Mouse (Mus musculus): ENCODE data around the gene Adamts17.
A peak's percentile ranks its signal among the peaks of the same experiment; 100 is the strongest.

Gene Adamts17

DNA sequence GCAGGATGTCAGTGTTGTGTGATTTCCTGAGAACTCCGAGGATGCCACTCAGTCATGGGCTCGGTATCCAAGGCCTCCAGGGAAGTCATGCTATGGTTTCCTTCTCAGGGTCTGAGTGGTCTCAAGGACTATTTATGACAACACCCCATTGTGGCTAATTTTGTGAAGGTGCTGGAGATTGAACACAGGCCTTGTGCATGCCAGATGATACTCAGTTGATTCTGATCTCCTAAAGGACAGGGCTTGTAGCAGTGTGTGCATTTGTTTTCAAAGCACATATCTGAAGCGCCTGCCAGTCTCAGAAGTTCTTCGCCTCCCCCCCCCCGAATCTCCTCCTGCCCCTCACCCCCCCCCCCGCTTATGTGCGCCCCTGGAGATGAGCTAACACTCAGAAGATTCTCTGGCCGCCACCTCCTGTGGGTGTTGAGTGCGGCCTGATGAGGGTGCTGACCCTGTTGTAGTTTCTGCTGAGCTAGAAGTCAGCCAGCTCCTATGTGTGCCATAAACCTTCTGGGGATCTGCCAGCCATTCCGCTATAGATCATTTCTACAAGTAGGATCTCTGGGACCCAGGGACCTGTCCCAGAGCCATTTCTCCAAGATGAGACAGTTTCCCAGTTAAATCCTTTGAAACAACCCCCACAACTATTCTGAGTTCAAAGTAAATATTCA is 232.6 kb downstream of the Adamts17 start:
- no peak for DNase-seq (ENCODE audit: low spot score in 2 of 2)

DNA sequence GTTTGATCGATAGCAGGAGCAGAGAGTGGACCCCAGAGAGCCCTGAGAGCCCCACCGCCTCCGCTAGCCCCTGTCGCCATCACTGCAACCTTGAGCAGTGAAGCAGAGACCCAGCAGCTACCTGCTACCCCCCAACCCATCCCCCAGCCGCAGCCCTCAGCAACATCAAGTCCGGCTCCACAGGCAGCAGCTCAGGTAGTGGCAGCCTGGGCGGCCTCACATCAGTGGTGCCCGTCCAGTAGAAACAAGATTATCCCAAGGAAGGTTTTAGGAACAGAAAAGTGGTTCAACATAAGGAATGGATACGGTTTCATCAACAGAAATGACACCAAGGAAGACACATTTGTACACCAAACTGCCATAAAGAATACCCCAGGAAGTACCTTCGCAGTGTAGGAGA is 243.2 kb downstream of the Adamts17 start:
- DNase-seq (ENCODE audit: low spot score in 2 of 2), result no peak

DNA sequence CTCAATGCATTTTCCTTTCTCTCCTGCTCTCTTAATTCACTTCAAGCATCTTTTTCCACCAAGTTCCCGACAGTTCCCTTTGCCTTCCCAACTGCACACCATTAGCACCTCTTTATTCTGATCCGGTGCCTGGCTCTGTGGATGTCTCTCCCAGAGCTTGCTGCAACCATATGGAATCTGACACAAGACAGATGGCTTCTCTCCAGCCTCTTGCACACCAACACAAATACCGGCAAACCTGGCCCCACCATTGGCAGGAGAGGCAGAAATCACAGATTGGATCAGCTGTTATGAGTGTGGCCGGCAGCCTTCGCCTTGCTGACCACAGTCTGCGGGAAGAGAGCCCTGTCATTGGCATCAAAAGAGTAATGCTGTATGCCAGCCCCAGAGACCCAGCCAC is 248.2 kb downstream of the Adamts17 start:
- no peak for DNase-seq (ENCODE audit: low spot score in 2 of 2)

DNA sequence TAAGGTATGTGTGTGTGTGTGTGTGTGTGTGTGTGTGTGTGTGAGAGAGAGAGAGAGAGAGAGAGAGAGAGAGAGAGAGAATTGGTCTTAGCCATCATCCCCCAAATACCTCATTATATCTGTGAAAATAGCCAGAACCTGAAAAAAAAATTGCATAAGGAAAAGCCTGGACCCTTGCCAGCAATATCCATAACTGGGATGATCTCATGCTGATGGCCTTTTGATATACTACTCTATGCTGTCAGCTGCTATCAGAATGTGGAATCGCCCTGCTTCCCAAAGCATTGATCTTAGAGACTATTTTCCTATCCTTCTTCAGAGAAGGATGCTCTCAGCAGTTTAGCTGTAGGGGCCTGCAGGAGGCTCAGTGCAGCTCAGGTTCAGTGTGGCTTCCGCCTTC is 257.6 kb downstream of the Adamts17 start:
- no peak for DNase-seq (ENCODE audit: low spot score in 2 of 2)

DNA sequence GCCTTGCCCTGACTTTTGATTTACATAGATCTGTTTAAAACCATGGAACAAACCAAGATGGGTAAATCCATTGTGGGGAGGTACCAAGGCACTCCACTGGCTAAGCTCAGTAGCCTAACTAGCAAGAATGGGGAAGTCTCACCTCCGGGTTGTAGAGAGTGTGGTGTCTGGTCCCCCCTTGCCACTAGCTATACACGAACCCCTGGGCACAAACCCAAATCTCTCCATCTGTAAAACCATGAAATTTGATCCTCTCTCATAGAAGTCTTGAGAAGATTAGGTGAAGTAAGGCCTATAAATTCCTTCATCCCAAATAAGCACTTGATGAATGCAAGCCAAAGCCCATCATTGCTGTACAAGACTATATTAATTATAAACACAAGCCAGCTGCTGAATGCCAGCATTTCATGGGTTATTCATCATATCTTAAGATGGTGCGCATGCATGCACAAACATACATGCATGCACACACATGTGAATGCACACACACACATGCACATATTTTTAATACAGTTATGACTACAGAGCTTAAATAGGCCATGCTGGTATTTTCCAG is 262.0 kb downstream of the Adamts17 start:
- DNase-seq (ENCODE audit: low spot score in 2 of 2), result no peak

DNA sequence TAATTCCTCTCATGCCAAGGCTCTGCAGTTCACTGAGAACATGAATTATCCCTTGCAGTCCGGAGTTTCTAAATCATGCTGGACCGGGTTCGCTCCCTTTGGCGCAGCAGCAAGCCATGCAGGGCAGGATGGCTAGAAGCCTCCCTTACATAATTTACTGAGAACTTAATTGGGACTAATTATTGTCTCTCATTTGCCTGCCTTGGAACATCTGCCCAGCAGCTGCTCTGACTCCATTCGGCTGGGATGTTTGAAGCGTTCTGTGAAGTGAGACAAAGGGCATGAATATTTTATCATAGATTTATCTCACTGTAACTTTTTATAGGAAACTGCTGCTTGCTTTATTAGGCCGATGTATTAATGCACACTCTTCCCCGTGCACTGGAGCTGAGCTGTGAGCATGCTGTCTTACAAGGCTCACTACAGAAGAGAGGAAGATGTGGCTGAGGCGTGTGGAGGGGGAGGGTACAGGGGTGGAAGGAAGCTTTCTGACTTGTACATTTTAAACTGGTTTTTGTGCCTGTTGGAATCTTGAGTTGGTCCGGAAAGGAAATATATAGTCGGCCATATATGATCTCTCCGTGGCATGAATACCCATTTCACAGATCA is 271.1 kb downstream of the Adamts17 start:
- no peak for DNase-seq (ENCODE audit: low spot score in 2 of 2)

DNA sequence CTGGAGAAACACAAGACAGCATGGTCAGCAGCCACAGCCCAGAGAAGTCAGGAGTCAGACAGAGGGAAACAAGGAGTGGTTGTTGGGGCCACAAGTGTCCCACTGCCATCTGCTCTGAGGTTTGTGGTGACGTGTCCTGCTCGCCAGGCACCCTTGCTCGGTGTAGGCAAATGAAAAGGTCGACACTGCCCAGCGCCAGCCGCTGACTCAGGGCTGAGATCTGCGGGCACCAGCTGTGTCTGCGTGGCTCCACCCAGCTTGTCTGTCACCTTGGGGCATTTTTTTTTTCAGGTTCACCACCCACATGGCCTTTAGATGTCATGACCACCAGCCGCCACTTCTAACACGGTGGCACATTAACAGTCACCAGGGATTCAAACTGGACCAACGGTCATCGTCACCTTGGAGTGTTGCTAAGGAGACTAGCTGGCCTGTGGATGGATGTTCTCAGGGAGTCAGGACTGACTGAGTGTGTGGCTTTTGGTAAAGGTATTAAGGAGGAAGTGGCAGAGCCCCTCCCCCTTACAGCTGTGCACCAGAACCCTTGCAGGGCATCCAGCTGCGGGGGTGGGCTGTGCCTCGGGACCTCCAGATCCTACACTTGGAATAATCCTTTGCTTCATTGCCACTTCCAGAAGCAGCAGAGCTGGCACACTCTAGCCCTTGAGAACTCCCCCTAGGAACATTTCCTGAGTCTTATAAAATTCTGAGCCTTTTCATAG is 273.1 kb downstream of the Adamts17 start:
- DNase-seq (ENCODE audit: low spot score in 2 of 2), result no peak

DNA sequence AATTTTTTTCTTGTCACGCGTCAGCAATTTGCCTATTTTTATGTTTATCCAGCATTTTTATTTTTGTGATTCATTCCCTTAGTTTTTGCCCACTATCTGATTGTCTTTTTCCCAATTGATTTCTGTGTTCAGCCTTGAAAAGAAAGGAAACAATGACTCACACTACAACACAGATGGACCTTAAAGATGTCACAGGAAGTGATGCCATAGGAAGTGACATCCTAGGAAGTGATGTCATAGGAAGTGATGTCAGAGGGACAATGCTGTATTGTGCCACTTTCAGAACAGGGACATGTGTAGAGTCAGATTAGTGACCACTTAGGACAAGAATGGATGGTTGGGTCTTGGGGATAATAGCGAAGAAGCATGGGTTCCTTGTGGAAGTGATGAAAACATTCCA is 274.5 kb downstream of the Adamts17 start:
- DNase-seq (ENCODE audit: low spot score in 2 of 2), result no peak

DNA sequence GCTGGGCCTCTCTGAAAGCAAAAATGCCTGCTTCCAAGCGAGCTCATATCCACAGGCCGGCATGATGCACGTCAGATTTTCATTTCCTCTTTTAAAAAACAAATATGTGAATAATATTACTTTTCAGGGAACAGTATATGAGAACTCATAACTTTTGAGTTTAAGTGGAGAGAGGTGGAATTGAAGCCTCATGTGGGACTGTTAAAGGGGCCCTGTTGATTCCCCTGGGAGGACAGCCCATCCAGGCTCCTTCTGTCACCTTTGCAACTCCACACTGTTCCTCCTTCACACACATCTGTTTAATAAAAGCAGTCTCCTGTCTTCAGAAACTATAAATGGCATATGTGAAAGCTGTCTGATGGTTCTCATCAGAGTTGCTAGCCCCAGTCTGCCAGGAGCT is 275.5 kb downstream of the Adamts17 start:
- no peak for DNase-seq (ENCODE audit: low spot score in 2 of 2)

DNA sequence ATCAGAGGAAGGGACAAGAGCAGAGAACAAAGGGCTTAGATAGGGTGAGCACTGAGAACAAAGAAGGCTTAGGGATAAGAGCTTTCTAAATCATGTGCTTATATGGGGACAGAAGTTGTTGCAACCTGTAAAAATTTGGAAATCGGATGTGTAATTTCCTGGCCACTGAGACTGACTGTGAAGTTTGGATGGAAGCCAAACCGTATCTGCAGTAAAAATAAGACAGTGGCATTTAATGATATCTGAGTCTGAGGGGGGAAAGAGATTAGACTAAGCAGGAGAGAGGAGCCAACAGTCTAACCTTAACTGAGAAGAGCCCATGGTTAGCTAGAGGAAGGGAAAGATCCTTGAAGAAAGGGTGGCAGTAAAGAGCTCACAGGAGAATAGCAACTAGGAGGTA is 295.6 kb downstream of the Adamts17 start:
- no peak for DNase-seq (ENCODE audit: low spot score in 2 of 2)

DNA sequence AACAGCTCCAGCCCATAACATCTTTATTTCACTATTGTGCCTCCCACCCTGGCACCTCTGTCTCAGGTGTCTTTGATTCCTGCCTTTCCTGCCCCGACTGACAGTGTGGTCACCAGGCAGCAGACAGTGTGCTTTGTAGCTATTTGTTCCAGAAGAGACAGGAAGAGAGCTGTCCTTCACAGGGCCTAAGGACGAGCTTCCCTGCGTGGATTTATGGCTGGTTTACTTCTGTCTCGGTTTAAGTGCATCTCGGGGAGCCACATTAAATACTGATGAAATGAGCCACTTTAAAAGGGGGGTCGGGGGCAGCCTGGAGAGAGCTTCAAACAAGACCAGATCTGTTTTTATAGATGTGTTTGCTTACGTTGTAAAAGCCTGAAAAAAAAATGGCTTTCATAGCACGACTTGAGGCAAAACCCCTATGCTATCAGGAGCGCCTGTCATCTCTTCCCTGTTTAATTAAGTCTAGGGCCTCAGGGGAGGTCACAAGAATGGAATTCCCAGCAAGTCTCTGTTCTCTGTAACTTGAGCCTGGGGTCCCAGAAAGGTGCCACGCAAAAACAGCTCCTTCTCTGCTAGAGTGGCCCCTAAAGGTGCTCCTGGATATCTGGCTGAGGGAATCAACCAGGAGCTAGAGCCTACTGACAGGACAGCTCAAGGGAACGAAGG is 302.9 kb downstream of the Adamts17 start:
- no peak for DNase-seq (ENCODE audit: low spot score in 2 of 2)

DNA sequence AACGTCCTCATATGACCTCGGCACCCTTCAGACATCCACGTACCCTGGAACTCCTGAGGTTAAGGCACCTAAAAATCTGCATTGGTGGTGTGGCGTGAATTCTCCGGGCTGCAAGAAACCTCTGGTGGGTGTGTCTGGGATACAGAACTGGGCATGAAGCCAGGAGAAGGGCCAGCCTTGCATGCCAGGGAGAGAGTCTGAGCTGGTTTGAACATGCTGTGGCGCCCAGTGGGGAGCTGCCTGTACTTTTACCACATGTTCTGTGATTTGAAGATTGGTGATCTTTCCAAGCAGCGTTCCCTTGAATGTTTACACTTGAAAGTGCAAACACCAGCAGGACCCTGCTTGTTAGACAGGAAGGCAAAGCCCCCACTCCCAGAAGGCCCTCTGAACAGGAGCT is 306.2 kb downstream of the Adamts17 start:
- no peak for DNase-seq (ENCODE audit: low spot score in 2 of 2)

DNA sequence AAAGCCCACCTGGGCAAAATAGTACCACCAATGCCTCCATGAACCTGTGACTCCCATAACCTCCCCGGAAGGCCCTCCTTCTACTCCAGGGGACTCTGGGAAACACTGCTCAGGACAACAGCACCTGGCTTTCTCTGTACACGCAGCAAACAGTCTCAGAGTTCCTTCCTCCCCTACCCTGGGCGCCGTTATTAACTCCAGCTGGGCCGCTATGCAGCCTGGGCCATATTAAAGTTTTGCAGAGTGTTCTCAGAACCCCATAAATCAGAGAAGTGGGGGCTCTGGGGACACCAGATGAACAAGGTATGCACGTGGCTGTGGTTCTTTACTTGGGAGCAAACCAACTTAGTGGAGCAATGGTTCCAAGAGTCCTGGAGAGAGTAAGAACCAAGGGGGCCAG is 306.6 kb downstream of the Adamts17 start:
- DNase-seq (ENCODE audit: low spot score in 2 of 2), result no peak

DNA sequence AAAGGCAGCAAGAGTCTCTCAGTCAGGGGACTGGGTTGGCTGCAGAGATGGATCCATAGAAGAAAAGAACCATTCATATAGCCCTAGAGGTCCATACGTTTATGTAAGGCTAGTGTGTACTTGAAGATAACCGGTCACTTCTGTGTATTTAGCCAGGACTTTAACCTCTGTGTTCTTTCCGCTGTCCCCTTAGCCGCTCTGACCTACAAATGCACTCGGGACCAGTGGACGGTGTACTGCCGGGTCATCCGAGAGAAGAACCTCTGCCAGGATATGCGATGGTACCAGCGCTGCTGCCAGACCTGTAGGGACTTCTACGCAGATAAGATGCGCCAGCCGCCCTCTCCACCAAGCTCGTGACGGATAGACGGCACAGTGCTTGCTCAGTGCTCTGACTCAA is 310.2 kb downstream of the Adamts17 start:
- no peak for DNase-seq (ENCODE audit: low spot score in 2 of 2)

DNA sequence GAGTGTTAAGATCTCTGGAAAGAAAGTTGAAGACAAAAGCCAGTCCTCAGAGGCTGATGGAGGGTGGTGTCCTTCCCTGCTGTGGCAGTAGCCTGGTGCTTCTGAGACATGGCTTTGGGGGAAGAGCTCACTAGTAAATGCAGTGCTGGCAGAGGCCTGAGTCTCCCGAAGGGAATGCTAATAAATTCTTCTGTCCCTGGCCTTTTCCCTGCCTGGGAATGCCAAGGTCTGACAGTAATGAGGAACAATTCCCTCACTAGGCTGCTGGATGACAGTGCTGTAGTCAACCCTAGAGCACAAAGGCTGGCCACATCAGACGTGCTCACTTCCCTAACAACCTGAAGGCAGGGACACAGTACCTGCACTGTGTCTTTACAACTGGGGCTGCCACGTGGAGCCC is 313.1 kb downstream of the Adamts17 start:
- DNase-seq (ENCODE audit: low spot score in 2 of 2), result no peak

DNA sequence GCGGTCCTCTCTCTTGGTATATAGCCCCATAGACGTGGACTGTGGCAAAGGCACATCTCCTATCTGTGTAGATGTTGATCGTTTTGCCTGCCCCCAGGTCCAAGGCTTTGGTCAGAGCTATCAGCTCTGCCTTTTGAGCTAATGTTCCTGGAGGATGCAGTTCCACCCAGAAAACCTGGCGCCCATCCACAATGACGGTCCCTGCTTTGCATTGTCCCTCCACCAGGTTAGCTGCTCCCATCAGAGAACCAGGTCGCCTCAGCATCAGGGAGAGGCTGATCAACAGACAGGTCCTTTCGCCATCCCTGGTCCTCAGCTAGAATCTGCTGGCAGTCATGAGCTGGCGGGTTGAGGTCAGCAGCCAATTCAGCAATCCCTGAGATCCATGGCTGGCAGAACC is 322.6 kb downstream of the Adamts17 start:
- no peak for DNase-seq (ENCODE audit: low spot score in 2 of 2)

DNA sequence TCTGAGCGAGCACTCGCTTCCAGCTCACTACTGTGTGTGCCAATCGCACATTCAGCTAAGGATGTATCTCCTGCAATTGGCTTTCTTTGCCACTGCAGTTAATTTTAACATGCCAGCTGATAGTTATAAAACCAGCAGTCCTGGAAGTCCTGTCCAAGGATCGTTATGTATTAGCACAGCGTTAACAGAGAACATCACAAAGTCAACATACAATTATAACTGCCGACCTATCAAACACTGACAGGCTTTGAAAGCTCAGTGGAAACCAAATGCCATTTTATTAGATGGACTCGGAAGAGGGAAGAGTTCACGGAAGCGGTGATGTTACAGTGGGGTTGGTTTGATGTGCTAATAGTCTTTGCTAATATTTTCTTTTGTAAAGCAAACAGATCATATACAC is 328.8 kb downstream of the Adamts17 start:
- DNase-seq (ENCODE audit: low spot score in 2 of 2), result no peak

DNA sequence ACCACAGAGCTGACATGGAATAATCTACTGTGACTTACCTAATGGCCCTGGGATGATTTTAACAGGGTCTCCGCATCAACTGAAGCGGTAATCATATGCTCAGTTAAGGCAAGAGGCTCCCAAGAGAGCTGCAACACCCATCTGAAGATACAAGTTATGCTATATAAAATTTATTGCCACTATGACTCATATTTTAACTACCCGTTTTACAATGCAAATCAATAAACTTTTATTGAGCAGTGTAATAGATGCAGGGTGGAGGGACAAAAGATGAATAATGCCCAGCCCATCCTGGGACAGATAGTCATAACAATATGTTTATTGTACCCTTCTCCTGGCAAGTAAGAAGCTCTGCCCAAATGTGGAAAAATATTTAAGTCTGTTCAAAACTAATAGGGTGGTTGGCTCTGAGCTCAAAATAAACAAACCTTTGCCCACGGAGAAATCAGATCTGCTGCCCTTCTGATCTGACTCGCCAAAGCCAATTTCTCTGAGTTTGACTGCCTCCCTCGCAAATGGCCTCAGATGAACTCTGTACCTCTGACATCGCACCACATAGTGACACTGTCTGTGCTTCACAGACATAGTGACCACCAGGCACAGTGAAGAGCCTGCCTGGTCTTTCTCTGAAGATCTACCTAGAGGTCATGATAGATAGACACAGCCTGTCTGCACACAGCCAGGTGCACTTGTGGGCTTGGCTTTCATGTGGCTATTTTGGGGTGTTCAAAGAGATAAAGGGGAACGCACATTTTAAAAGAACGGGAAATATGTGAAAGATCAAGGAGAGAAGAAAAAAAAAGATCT is 329.4 kb downstream of the Adamts17 start:
- no peak for DNase-seq (ENCODE audit: low spot score in 2 of 2)

DNA sequence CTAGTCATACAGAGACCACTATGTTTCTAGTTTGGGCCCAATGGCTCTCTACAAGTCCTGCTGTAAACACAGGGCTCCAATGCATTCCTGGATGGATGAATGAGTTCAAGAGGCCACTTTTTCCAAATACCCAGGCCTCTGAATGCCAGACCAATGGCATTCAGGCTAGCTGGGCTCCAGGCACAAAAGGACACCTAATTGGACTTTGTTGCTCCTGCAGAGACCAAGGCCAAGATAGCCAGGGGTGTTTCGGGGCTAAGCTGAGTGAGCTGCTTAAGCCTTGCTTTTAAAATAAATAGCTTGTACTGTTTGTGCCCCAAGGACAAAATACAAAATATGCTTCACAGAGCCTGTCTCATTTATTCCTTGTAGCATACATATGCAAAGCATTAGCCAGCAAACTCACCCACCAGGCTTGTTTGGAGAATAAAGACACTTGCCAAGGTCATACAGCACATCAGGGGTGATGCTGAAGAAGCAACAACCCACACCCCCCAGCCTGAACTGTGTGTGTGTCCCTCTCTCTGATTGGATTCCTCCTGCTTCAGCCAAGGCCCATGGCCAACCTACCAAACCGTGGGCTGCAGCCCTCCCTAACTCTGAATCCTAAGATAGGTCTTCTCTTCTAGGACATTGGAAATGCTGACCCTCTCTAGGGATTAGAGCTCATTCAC is 334.1 kb downstream of the Adamts17 start:
- no peak for DNase-seq (ENCODE audit: low spot score in 2 of 2)

DNA sequence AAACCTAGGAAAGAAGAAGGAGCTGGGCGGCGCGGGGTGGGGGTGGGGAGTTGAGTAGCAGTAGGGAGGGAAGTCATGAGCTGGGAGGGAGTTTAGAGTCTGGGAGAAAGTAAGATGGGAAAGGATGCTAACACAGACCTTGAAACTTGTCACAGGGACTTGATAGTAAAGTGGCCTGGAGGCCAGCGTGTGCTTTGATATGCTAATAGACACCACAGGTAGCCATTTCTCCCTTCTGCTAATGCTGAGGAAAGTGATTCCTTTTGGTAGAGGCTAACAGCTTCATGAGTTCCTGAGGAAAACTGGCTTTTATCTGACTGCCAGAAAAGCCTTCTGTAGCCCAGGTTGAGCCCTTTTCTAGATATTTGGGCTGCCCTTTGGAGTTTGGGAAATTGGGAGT is 344.3 kb downstream of the Adamts17 start:
- no peak for DNase-seq (ENCODE audit: low spot score in 2 of 2)

DNA sequence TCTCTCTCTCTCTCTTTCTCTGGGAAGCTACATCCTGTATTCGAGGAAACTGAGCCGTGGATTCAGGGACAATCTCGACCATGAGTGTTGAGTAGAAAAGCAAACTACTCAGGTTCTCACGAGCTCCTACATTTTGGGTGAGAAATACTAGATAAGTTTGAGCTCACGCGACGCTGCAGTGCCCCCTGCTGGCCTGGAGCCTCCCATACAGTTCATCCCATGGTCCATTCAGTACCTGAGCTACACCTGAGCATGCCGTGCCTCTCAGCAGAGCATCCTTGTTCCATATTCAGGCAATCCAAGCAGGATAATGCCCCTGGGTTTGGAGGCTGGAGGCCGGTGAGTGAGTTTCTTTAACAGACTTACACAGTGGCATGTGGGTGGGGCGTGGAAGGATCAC is 359.9 kb downstream of the Adamts17 start:
- DNase-seq (ENCODE audit: low spot score in 2 of 2), result peak; percentile 6 to 7
